Mouse (Mus musculus) liver, postnatal 0 days (tissue): ENCODE results near the gene Gm20388.
"Not testable (repeated sequence)": the region's sequence is repeated elsewhere in the genome, so short reads cannot be mapped to it uniquely, and the experiment has no call there.

ENCODE experiments used
- CTCF ChIP-seq: sonication (generic); IDR thresholded peaks from 2 replicates; pipeline ENCODE4 v1.5.1; 2016; ENCODE audit warnings: antibody characterized with exemption, low read depth
- EP300 ChIP-seq: IDR thresholded peaks from 2 replicates; pipeline ENCODE4 v1.6.1; 2016; ENCODE audit warnings: antibody characterized with exemption, low read depth, mild to moderate bottlenecking

GRCm38 (mm10) chr8:123600666-123601172, 3690.1 kb downstream of the Gm20388 start:
- not testable (repeated sequence) for TF ChIP-seq CTCF, EP300
